Mouse (Mus musculus): ENCODE results near the gene Sapcd1. TPM values are rescaled to one million over a fixed set of nuclear protein-coding genes. Genes with fewer than 3 reads are reported as not detected.
A peak's percentile ranks its signal among the peaks of the same experiment; 100 is the strongest.

The Sapcd1 gene
- polyA plus RNA-seq (2015; fragmentation: Nextera tagmentation; extraction: Ambion mirVana): 1.9 and 3.0 TPM in 2 replicates

- no peaks in the 10 kb centered on the region for H3K27me3 ChIP-seq (ENCODE audit: control insufficient read depth, insufficient read depth, low read length)
- no peaks in the 10 kb centered on the region for H3K9me3 ChIP-seq (replicated peaks; ENCODE audit: control insufficient read depth, low read length)
- no peak within 1 kb of the TSS for H3K4me3 ChIP-seq (ENCODE audit: low read length)
- H3K9ac ChIP-seq (ENCODE audit: low read length): peak within 1 kb of the TSS; percentile 39; the same call in 1 of the 2 replicates
- peaks cover 6% of the 10 kb centered on the region for H3K4me1 ChIP-seq (ENCODE audit: control insufficient read depth, insufficient read depth, low read length)
- ATAC-seq (replicated peaks; ENCODE audit: extremely low read depth, insufficient read depth, low FRiP score): no peak; the same call in 1 of the 2 replicates
- H3K27ac ChIP-seq (ENCODE audit: low read length): 0 out of 2 replicates have a peak within 1 kb of the TSS, but pooled peaks have one; percentile 5
- 32% methylated on average over 13 of the region's 13 CpGs for WGBS
- H3K4me2 ChIP-seq (ENCODE audit: low read depth, low read length): no peak within 1 kb of the TSS
- no peaks in the 10 kb centered on the region for H3K36me3 ChIP-seq (ENCODE audit: control insufficient read depth, insufficient read depth)
Measured at GRCm38 (mm10) chr17:35027277-35028068, at the start of gene Sapcd1. Gene Sapcd1 (minus strand): TSS chr17:35028016.

- 0 out of 2 replicates have a peak overlapping the region, but pooled peaks have one; percentile 2 for H3K27ac ChIP-seq (ENCODE audit: low read length)
- no peak for ATAC-seq (replicated peaks; ENCODE audit: extremely low read depth, insufficient read depth, low FRiP score)
Measured at GRCm38 (mm10) chr17:35077285-35077684, 49.5 kb upstream of the Sapcd1 start.

GRCm38 (mm10) chr17:35076507-35077176 is 48.8 kb upstream of the Sapcd1 start, which contains the start of gene Ly6g6e:
Gene Ly6g6e (plus strand): TSS chr17:35076902.
- Histone ChIP-seq H3K4me3 (ENCODE audit: low read length) (peak within 1 kb of the TSS; percentile 36), H3K4me2 (ENCODE audit: low read depth, low read length) (peak within 1 kb of the TSS; percentile 60), H3K4me1 (ENCODE audit: control insufficient read depth, insufficient read depth, low read length) (peaks cover 21% of the 10 kb centered on the region), H3K27ac (ENCODE audit: low read length) (0 out of 2 replicates have a peak within 1 kb of the TSS, but pooled peaks have one; percentile 2), H3K27me3 (ENCODE audit: control insufficient read depth, insufficient read depth, low read length) (no peaks in the 10 kb centered on the region), H3K36me3 (ENCODE audit: control insufficient read depth, insufficient read depth) (no peaks in the 10 kb centered on the region), H3K9me3 (replicated peaks; ENCODE audit: control insufficient read depth, low read length) (no peaks in the 10 kb centered on the region), H3K9ac (ENCODE audit: low read length) (peak within 1 kb of the TSS; percentile 60)
- 44% methylated on average over 10 of the region's 10 CpGs for WGBS
- no peak for ATAC-seq (replicated peaks; ENCODE audit: extremely low read depth, insufficient read depth, low FRiP score)

More at GRCm38 (mm10) chr17:35077285-35077684, 49.5 kb upstream of the Sapcd1 start:
- no peaks in the 10 kb centered on the region for H3K27me3 ChIP-seq (ENCODE audit: control insufficient read depth, insufficient read depth, low read length)
- peak overlapping the region; percentile 60 for H3K9ac ChIP-seq (ENCODE audit: low read length)
- peak overlapping the region; percentile 60 for H3K4me2 ChIP-seq (ENCODE audit: low read depth, low read length)
- 40% methylated on average over 2 of the region's 2 CpGs for WGBS
- H3K4me3 ChIP-seq (ENCODE audit: low read length): peak overlapping the region; percentile 36
- H3K36me3 ChIP-seq (ENCODE audit: control insufficient read depth, insufficient read depth): no peaks in the 10 kb centered on the region
- H3K4me1 ChIP-seq (ENCODE audit: control insufficient read depth, insufficient read depth, low read length): peaks cover 21% of the 10 kb centered on the region
- H3K9me3 ChIP-seq (replicated peaks; ENCODE audit: control insufficient read depth, low read length): no peaks in the 10 kb centered on the region

- WGBS: 48% methylated on average over 17 of the region's 17 CpGs
- ATAC-seq (replicated peaks; ENCODE audit: extremely low read depth, insufficient read depth, low FRiP score): no peak
- peaks cover 14% of the 10 kb centered on the region for H3K4me1 ChIP-seq (ENCODE audit: control insufficient read depth, insufficient read depth, low read length)
- H3K9ac ChIP-seq (ENCODE audit: low read length): no peak overlapping the region
- H3K27me3 ChIP-seq (ENCODE audit: control insufficient read depth, insufficient read depth, low read length): no peaks in the 10 kb centered on the region
- H3K4me3 ChIP-seq (ENCODE audit: low read length): no peak overlapping the region
- H3K9me3 ChIP-seq (replicated peaks; ENCODE audit: control insufficient read depth, low read length): no peaks in the 10 kb centered on the region
- H3K36me3 ChIP-seq (ENCODE audit: control insufficient read depth, insufficient read depth): no peaks in the 10 kb centered on the region
- no peak overlapping the region for H3K4me2 ChIP-seq (ENCODE audit: low read depth, low read length)
- no peak overlapping the region for H3K27ac ChIP-seq (ENCODE audit: low read length)
Measured at GRCm38 (mm10) chr17:35074097-35074496, 46.3 kb upstream of the Sapcd1 start.

DNA sequence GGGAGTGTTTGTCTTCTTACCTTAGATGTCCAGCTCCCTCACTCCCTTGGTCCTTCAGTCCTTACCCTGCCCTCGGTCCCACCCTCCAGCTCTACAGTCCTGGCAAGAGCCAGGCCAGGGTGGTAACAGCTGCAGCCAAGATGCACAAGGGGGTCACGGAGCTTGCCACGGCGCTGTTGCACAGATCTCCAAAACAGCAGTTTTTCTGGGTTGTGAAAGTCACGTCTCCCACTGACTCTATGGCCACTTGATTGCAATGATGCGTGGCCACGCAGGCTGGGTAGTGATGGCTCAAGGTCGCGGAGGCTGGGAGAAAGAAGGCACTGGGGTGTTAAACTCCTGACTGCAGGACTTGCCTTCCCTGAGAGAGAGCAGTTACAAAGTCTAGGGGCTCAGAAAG is 43.6 kb upstream of the Sapcd1 start:
- ATAC-seq (replicated peaks; ENCODE audit: extremely low read depth, insufficient read depth, low FRiP score): no peak
- H3K9me3 ChIP-seq (replicated peaks; ENCODE audit: control insufficient read depth, low read length): no peaks in the 10 kb centered on the region
- no peak overlapping the region for H3K4me3 ChIP-seq (ENCODE audit: low read length)
- H3K4me1 ChIP-seq (ENCODE audit: control insufficient read depth, insufficient read depth, low read length): peaks cover 5% of the 10 kb centered on the region; the same call in 1 of the 2 replicates
- no peak overlapping the region for H3K4me2 ChIP-seq (ENCODE audit: low read depth, low read length)
- no peaks in the 10 kb centered on the region for H3K36me3 ChIP-seq (ENCODE audit: control insufficient read depth, insufficient read depth)
- H3K27me3 ChIP-seq (ENCODE audit: control insufficient read depth, insufficient read depth, low read length): peaks cover 9% of the 10 kb centered on the region
- no peak overlapping the region for H3K9ac ChIP-seq (ENCODE audit: low read length)
- 75% methylated on average over 9 of the region's 9 CpGs for WGBS
- H3K27ac ChIP-seq (ENCODE audit: low read length): no peak overlapping the region

GRCm38 (mm10) chr17:35070556-35071229 is 42.9 kb upstream of the Sapcd1 start:
- Histone ChIP-seq H3K9ac (ENCODE audit: low read length) (no peak overlapping the region), H3K4me1 (ENCODE audit: control insufficient read depth, insufficient read depth, low read length) (peaks cover 5% of the 10 kb centered on the region), H3K36me3 (ENCODE audit: control insufficient read depth, insufficient read depth) (no peaks in the 10 kb centered on the region), H3K4me2 (ENCODE audit: low read depth, low read length) (no peak overlapping the region), H3K27ac (ENCODE audit: low read length) (no peak overlapping the region), H3K4me3 (ENCODE audit: low read length) (no peak overlapping the region), H3K9me3 (replicated peaks; ENCODE audit: control insufficient read depth, low read length) (no peaks in the 10 kb centered on the region), H3K27me3 (ENCODE audit: control insufficient read depth, insufficient read depth, low read length) (peaks cover 16% of the 10 kb centered on the region)
- WGBS: 36% methylated on average over 6 of the region's 6 CpGs
- no peak for ATAC-seq (replicated peaks; ENCODE audit: extremely low read depth, insufficient read depth, low FRiP score)

GRCm38 (mm10) chr17:35068213-35068914 is 40.5 kb upstream of the Sapcd1 start:
- Histone ChIP-seq H3K9me3 (replicated peaks; ENCODE audit: control insufficient read depth, low read length) (no peaks in the 10 kb centered on the region), H3K4me1 (ENCODE audit: control insufficient read depth, insufficient read depth, low read length) (peaks cover 13% of the 10 kb centered on the region), H3K4me3 (ENCODE audit: low read length) (no peak overlapping the region), H3K27me3 (ENCODE audit: control insufficient read depth, insufficient read depth, low read length) (peaks cover 28% of the 10 kb centered on the region), H3K36me3 (ENCODE audit: control insufficient read depth, insufficient read depth) (no peaks in the 10 kb centered on the region), H3K27ac (ENCODE audit: low read length) (no peak overlapping the region), H3K9ac (ENCODE audit: low read length) (no peak overlapping the region), H3K4me2 (ENCODE audit: low read depth, low read length) (no peak overlapping the region)
- 66% methylated on average over 17 of the region's 17 CpGs for WGBS
- ATAC-seq (replicated peaks; ENCODE audit: extremely low read depth, insufficient read depth, low FRiP score): no peak

DNA sequence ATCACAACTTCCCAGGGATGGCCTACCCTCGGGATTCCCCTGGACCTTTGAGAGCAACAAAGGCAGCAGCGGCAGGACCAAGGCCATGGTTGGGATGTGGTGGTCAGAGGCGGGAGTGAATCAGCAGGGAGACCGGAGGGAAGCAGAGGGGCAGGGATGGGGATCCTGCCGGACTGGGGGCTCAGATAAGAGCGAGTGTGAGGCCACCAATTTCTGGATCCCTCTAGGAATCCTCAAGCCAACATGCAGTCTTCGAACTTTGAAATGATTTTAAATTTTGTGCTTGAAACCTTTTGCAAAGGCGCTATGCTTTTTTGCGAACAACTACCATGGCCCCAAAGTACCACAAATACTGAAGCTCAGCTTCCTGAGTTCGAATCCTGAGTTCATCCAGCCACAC is 38.3 kb upstream of the Sapcd1 start, which contains the start of gene Mpig6b:
Mpig6b (minus strand) TSS at position 101 of the 400 bp plus-strand sequence.
- ATAC-seq (replicated peaks; ENCODE audit: extremely low read depth, insufficient read depth, low FRiP score): no peak
- Histone ChIP-seq H3K4me1 (ENCODE audit: control insufficient read depth, insufficient read depth, low read length) (peaks cover 13% of the 10 kb centered on the region), H3K4me2 (ENCODE audit: low read depth, low read length) (peak within 1 kb of the TSS; percentile 74), H3K27me3 (ENCODE audit: control insufficient read depth, insufficient read depth, low read length) (peaks cover 28% of the 10 kb centered on the region), H3K27ac (ENCODE audit: low read length) (no peak within 1 kb of the TSS), H3K9ac (ENCODE audit: low read length) (peak within 1 kb of the TSS; percentile 50; the same call in 1 of the 2 replicates), H3K9me3 (replicated peaks; ENCODE audit: control insufficient read depth, low read length) (no peaks in the 10 kb centered on the region), H3K36me3 (ENCODE audit: control insufficient read depth, insufficient read depth) (peaks cover 5% of the 10 kb centered on the region; the same call in 1 of the 2 replicates), H3K4me3 (ENCODE audit: low read length) (peak within 1 kb of the TSS; percentile 47)
- WGBS: 42% methylated on average over 10 of the region's 10 CpGs

Data from heart, embryonic 16.5 days (tissue).